Mouse (Mus musculus) adrenal gland, adult 8-10 months (tissue): ENCODE results near the gene Evi2a. TPM values are rescaled to one million over a fixed set of nuclear protein-coding genes. Genes with fewer than 3 reads are reported as not detected.

Experiments
- DNase-seq: peaks from one replicate; pipeline ENCODE4 v3.0.0; 2022
- total RNA-seq, 4 experiments: library from RNA; stranded (reverse); gene quantifications; 2 replicates each; pipeline ENCODE4 v1.2.4; 2022

Evi2a gene
- total RNA-seq, 4 experiments from 2014 or later: 3.2 to 7.0 (median 4.9) TPM

DNA sequence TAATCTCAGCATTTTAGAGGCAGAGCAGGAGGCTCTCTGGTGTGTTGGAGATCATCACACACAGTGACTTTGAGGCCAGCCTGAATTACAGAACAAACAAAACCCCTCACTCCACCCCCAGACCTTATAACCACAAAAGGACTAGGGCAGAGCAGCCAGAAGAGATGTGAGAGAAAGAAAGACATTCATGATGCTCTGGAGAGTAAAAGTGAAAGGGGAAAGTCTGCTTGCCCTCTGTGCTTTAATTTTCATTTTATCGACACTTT is 6.2 kb downstream of the Evi2a start:
- DNase-seq: no peak

DNA sequence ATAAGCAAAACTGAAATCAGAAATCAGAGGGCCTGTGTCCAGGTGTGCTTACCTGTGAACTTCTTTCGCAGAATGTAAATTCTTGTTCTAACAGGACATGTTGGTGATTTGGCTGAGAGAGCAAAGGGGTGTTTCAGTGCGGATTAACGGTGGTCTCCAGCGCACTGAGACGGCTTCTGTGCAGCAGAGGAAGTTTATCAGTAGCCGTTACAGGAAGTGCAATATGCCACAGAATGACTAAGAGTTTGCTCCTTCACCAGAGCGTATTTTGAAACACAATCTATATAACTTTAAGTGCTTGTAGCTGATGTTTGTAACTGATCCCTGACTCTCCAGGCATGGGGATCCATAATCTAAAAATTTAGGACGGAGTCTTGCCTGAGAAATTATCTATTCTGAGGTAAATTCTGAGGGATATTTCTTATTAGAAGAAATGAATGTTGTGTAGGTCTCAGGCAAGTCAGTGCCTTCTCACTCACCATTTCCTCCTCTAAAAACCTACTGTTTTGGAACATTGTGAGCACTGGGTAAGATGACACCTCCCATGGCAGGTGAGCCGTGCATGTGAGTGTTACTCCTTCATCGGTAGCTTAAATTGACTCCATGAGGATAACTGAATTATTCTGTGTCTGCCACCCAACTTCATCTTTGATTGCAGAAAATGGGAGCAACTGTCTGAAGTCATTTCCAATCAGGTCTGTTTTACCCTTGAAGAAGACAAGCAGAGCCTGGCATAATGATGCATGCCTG is 6.7 kb downstream of the Evi2a start, which contains the start of gene Evi2b:
Gene Evi2b, minus strand, starts transcription at position 203 of the 750 bp plus-strand sequence.
- no peak for DNase-seq

DNA sequence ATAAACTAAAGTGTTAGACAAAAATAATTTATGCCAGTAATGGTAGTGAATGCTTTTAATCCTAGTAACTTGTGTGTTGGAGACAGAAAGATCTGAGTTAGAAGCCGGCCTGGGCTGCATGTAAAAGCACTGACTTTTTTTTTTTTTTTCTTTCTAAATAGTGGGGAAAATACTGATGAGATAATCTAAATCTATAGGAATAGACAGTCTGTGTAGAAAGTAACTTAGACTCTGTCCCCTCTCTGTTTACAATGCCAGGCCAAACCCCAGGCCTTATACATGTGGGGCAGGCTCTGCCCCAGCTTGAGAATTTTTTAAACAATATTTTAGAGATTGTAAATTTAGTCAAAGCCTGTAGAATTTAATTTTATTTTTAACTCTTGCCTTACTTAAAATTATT is 7.5 kb downstream of the Evi2a start:
- no peak for DNase-seq

DNA sequence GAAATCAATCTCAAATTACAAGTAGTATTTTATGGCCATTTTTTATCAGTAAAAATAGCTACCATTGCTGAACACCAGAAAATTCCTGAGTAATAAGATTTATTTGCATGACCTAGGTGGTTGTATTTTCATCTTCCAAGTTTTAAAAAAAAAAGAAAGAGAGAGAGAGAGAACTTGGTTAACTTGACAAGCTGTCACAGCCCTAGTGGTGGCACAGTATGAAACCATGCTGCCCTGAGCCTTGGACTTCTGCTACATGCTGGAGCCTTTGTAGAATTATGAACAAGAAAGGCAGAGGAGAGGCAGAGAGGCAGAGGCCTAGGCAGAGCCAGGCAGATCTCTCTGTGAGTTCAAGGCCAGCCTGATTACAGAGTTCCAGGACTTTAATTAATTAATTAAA is 8.5 kb downstream of the Evi2a start:
- no peak for DNase-seq

DNA sequence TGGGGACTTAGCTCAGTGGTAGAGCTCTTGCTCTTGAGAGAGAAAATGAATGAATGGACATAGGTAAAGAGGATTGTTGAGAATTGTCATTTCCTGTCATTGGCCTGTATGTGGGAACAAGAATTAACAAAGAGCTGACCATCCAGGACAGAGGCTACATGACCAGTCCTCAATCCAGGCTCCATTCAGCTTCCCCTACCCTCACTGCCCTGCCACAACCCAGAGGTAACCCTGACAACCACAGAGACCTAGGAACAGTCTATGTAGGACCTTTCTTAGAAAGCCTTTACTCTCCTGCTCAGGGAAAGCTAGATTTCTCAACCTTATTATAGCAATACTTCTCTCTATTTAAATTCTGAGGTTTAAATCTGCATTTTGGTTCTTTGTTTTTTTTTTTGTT is 9.6 kb downstream of the Evi2a start:
- DNase-seq: no peak

DNA sequence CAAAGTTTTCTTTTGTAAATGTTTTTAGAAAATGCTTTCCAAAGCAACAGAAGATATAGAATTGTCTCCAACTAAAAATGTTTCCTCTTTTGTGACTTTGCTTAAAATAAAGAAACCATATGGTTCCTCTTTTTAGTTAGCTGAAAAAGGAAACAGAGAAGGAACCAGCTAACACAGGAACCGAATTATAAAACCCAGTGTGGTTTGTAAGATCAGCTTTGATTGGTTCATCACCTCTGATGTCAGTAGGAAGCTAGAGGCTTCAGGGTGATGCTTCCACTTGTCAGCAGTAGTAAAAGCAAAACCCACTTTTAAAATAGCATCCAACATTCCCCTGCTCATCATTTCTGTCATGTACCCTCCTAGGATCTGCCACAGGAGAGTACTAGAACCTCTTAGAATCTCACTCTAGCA is 10.5 kb downstream of the Evi2a start:
- no peak for DNase-seq

DNA sequence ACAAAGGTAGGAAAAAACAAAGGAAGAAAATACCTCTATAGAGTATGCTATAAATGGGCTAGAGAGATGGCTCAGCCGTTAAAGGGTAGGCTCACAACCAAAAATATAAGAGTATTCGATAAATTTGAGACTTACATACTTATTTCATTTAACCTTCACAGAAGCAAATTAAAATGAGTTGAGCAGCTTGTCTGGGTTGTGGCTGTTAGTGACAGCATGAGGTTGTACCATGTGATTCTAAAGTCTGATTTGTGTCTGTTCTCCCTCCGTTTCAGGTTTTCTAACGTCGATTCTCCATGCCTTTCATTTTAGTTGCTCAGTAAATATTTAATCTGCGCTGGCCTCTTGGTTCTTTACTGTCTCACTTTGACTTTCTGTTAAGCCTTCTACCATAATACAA is 11.1 kb downstream of the Evi2a start:
- no peak for DNase-seq

DNA sequence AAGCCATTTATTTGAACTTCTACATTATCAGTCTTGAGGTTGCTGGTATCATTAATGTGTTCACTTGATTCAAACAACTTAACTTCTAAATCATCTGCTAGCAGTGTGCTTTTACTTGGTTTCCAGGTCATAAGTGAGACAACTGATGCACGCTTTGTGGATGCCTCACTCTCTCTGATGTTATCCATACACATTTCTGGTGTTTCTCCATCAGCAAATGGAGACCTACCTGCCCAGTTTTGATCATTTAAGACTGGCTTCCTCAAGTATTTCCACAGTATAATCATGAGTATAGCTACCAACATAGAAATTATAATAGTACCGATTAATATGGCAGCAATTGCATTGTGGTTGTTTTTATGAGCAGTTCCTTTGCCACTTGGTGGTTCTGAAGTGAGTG is 14.6 kb downstream of the Evi2a start:
- no peak for DNase-seq

DNA sequence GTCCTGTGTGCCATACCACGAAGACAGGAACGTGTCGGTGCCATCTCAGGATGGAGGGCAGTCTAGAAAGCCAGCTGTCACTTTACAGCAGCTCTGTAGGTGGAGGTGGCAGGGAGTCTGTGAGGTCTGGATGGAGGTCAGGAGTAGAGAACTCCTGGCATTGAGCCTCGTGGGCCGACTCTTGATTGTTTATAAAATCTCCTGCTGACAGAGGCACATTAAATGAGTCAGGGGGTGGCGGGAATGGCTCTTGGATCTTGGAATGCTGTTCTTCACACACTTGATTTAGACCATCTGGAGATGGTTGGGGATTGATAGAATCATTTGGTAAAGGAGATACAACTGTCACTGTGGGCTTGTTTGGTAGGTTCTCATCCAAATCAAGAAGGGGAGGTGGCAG is 15.1 kb downstream of the Evi2a start:
- no peak for DNase-seq

DNA sequence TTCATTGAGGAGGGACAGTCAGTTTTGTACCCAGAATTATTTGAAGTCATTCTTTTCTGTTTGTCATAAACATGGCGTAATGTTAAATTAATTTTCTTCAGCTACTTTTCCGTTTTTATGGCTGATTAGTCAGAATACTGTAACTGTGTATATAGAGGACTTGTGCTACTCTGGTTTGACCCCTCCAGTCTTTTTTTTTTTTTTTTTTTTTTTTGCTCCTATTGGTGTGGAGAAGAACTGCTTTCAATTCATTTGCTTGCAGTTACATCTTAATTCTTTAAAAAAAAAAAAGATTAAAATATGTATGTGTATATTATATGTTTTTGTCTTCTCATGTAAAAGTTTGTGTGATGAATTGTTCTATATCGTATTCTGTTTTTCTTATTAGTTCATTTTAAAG is 18.4 kb downstream of the Evi2a start:
- DNase-seq: no peak

DNA sequence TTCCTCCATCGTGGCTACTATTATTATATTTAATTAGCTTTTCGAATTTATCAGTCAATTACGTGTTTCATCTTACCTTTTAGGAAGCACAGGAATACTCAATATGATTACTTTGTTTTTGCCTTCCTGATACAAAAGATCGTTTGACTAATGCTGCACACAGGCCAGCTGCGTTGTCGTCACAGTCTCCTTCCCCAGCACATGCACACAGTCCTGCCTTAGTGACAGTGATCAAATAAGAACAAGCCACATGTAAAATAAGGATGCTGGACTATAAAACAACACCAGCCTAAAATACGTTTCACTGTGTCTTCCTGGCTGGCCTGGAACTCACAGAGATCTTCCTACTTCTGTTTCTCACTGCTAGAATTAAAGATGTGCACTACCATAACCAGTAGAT is 25.9 kb downstream of the Evi2a start:
- DNase-seq: no peak

DNA sequence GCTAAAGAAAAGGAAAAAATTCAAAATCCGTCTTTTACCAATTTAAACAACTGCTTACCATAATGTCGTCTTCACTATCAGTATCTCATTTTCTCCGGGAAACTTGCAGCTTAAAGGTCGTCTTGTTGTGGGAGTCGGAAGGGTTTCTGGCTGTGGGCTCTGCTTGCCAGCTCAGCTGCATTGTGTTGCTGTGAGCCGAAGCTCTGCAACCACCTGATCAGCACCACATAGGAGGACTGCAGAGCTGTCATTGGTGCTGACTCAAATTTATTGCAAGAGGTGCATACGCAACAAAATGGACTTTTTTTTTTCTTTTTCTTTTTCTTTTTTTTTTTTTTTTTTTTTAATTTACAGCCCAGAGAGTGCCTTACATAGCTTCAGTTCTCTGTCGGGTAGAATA is 26.6 kb downstream of the Evi2a start, which contains the start of gene Omg:
Gene Omg, minus strand, starts transcription at position 240 of the 400 bp plus-strand sequence.
- no peak for DNase-seq

DNA sequence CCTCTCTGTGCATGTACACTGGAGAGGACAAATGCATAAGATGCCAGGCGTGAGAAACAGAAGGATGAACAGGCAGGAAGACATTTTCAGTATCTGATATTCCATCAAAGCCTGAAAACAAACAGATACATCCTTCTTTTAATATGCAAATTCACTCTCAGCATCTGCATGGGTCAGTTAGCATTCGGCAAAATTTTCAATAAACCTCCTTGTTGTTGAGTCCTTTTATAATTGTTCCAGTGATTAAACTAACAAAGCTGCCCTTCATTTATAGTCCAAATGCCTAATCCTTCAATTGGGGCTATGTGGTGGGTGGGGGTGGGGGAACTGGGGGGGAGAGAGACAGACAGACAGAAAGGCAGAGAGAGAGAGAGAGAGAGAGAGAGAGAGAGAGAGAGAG is 27.5 kb downstream of the Evi2a start:
- DNase-seq: no peak

DNA sequence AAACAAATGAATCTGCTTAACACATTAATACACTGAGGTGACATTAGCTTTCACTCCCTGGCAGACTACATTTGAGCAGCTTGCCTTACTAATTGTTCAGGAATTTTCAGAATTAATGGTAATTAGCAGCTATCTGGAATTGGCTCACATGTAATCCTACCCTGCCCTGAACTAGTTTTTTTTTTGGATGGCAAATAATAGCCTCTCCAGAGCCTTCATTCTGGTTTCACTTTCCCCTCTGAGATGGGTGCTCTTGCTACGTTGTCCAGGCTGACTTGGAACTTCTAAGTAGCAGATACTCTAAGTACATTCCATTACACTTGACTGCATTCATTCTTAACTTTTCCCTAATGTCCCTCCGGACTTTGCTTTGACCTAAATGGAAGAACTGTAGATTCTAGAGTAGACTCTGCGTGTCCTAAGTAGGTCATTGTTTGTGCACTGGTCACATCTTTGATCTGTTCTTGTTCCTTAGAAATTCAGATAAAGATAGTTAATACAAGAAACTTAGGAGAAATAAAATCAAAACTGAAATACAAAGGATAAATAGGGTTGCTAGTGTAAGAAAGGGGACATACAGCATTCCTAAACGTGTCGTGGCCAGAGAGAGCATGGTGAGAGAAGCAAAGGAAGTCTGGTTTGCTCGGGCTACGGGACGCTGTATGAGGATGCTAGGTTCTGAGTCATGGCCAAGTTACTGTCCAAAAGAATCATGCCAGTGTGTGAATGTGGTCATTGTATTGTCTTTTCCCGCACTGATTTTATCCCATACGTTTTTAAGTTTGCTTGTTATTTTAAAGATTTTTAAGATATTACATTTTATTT is 35.2 kb downstream of the Evi2a start:
- no peak for DNase-seq

DNA sequence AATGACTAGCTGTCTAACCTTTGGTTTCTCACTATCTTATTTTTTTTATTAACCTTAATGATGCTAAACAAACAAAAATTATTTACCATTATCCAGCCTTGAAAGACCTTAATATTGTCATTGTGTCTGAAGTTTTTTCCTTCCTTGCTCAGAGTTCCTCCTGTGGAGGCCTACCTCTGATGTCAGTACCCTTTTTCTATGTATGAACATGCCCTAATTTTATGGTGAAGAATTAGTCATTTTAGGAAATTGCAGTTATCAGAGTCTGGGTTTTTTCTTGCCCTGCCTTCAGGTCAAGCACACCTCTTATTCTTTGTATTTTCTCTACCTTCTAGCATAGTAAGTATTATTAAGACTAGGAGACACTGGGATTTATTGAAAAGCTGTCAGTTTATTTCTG is 45.7 kb downstream of the Evi2a start:
- DNase-seq: no peak

DNA sequence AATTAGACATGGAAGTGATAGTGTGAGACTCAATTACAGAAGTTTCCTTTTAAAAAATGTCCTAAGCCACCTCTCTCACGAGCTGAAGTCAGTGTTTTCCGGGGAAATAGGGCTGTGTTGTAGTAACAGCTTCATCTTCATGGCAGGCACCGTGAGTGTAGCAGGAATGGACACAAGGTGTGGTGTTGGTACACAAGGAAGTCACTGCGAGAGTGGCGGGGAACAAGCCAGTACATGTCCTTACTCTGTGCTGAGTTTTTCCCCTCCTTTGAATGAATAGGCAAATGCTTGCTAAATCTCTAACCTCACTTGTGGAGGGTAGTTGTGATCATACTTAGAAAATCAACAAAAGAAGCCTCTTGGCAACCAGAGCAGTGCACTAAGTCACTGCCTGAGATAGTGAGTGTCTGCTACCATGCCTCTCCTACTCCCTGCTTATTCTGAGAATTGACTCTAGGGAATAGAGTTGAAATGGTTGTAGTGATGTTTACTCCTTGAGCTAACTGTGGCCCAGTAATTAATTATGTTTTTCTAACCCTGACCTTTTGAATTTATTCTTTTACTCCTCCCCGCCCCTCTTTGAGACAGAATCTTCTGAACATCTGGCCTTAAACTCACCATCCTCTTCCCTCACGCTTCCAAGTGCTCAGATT is 46.4 kb downstream of the Evi2a start:
- DNase-seq: no peak

DNA sequence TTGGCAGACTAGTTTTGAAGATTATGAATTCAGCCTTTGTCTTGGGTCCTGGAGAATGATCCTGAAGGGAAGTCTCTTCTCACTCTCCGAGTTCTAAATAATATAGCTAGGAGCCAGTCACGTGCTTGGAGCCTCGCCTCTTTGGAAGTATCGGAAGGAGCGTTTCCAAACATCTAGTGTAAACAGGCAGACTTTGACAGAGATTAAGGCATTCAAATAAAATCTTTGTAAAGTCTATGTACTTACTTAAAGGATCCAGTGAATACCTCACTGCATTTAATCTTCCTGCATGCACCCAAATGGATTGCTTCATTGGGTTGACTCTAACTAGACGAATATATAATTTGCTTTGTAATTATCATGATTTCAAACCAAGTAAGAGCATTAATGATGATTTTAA is 47.0 kb downstream of the Evi2a start:
- DNase-seq: no peak

Other genes starting within 250 kb of the Evi2a start
- not detected for gene Gm9964, start 233.7 kb downstream of the Evi2a start, total RNA-seq
- 10 to 100 TPM; 62.4 to 91.7 (median 77.9) TPM for gene Nf1, start 190.9 kb downstream of the Evi2a start, total RNA-seq
- gene Omg, start 26.5 kb downstream of the Evi2a start, total RNA-seq: 10 to 100 TPM in 1 of 4 experiments, 1 to 10 TPM in 3; 6.7 to 12.9 (median 8.5) TPM
- 1 to 10 TPM in 3 of 4 experiments, under 1 TPM in 1; 0.94 to 5.3 (median 3.7) TPM for gene Evi2b, start 6.8 kb downstream of the Evi2a start, total RNA-seq
- gene Evi2, start within 50 bp of the Evi2a start, total RNA-seq: under 1 TPM; 0.12 to 0.35 (median 0.21) TPM
- 10 to 100 TPM in 2 of 4 experiments, 1 to 10 TPM in 2; 4.7 to 20.6 (median 10.4) TPM for gene Rab11fip4, start 60.6 kb upstream of the Evi2a start, total RNA-seq